Mouse (Mus musculus) midbrain, embryonic 11.5 days (tissue): ENCODE results near the gene Immp2l. TPM values are rescaled to one million over a fixed set of nuclear protein-coding genes. Genes with fewer than 3 reads are reported as not detected.

Source experiments
- ATAC-seq: fragments of 200-750 bp; cut with Nextera tagmentation; 2 replicates; pipeline ENCODE4 v1.8.0; 2017; ENCODE audit warnings: moderate TSS enrichment, moderate library complexity; ENCODE audit not compliant: low FRiP score
- DNase-seq: peaks from one replicate; pipeline ENCODE4 v3.0.0; 2015; ENCODE audit warnings: low spot score; ENCODE audit errors: missing footprints
- H3K27ac ChIP-seq: fragments of 300-500 bp; sonication (generic); 2 replicates; pipeline ENCODE4 v1.5.1; 2014; ENCODE audit warnings: low read depth, low read length
- H3K27me3 ChIP-seq: fragments of 300-500 bp; sonication (generic); 2 replicates; pipeline ENCODE4 v1.6.1; 2014; ENCODE audit warnings: mild to moderate bottlenecking, low read length, moderate library complexity, mixed read lengths; ENCODE audit not compliant: control insufficient read depth, insufficient read depth
- H3K36me3 ChIP-seq: fragments of 300-500 bp; sonication (generic); 2 replicates; pipeline ENCODE4 v1.6.1; 2014; ENCODE audit warnings: mild to moderate bottlenecking, low read length, moderate library complexity, mixed read lengths; ENCODE audit not compliant: control insufficient read depth, insufficient read depth
- H3K4me1 ChIP-seq: fragments of 300-500 bp; sonication (generic); 2 replicates; pipeline ENCODE4 v1.6.1; 2014; ENCODE audit warnings: low read length; ENCODE audit not compliant: control insufficient read depth, insufficient read depth
- H3K4me2 ChIP-seq: fragments of 300-500 bp; sonication (generic); 2 replicates; pipeline ENCODE4 v1.6.1; 2014; ENCODE audit warnings: mild to moderate bottlenecking, moderate library complexity
- H3K4me3 ChIP-seq: fragments of 300-500 bp; sonication (generic); 2 replicates; pipeline ENCODE4 v1.5.1; 2014; ENCODE audit warnings: low read depth, low read length
- H3K9ac ChIP-seq: fragments of 300-500 bp; sonication (generic); 2 replicates; pipeline ENCODE4 v1.6.1; 2014; ENCODE audit warnings: low read length
- H3K9me3 ChIP-seq: fragments of 300-500 bp; sonication (generic); 2 replicates; pipeline ENCODE4 v1.6.1; 2016; ENCODE audit warnings: low read length; ENCODE audit not compliant: control insufficient read depth
- WGBS: fragments of 180-500 bp; shearing (Covaris S2); extraction: QIAGEN DNeasy Blood & Tissue Kit; methylation state at CpG from one replicate; pipeline ENCODE4 v1.1.7; 2014; 5-methylcytosine and 5-hydroxymethylcytosine counted together
- polyA plus RNA-seq: library from polyadenylated mRNA; unstranded; fragments of >200 nt; fragmentation: Nextera tagmentation; extraction: Ambion mirVana; gene quantifications from 2 replicates; pipeline ENCODE4 v1.2.1, GENCODE M21; 2014

The Immp2l gene
- polyA plus RNA-seq, 1 experiment from 2014 or later = 9.1 TPM

DNA sequence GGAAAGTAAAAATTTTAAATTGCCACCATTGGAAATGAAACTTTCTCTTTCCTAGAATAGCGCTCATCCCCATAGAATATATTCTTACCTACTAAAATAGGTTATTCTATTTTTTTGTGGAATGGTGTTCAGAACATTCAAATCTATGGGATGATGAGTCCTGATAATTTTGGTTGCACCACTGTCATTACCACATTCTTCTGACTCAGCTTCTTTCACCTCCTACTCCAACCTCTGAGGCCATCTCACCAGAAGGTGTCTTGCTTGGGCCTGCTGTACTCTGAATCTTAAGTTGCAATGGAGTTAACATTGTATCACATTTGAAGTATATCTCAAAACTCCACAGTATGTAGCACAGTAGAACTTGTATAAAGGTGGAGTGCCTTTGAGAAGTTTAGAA, 224.4 kb downstream of the Immp2l start:
- Histone ChIP-seq H3K9me3 (no peaks in the 10 kb centered on the region), H3K27ac (no peak overlapping the region)
- ATAC-seq = no peak

DNA sequence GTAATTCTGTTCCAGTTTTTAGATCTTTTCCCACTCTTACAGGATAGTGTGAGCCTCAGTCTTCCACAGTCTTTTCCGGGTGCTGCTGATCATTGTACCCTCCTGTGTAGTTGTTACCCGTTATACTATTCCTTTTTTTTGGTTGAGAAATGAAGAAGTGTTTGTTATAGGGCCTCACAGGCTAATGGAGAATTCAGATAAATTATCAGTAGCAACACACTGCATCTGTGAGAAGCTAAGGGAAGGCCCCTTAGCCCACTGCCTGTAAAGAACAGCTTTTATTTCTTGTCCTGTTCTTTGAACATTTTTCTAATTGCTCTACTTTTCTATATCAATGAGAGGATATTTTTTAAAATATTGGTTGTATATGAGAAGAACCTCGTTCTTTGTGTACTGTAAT, 226.2 kb downstream of the Immp2l start:
- WGBS = 85% methylated on average over 3 of the region's 3 CpGs
- no peak for ATAC-seq

More for the DNA sequence above, 224.4 kb downstream of the Immp2l start:
- H3K27me3 ChIP-seq = no peaks in the 10 kb centered on the region
- no peak for DNase-seq
- H3K36me3 ChIP-seq = no peaks in the 10 kb centered on the region
- no peak overlapping the region for H3K4me2 ChIP-seq
- 100% methylated on average over 1 of the region's 1 CpGs for WGBS
- H3K4me3 ChIP-seq = no peak overlapping the region
- H3K9ac ChIP-seq = no peak overlapping the region
- H3K4me1 ChIP-seq = no peaks in the 10 kb centered on the region

DNA sequence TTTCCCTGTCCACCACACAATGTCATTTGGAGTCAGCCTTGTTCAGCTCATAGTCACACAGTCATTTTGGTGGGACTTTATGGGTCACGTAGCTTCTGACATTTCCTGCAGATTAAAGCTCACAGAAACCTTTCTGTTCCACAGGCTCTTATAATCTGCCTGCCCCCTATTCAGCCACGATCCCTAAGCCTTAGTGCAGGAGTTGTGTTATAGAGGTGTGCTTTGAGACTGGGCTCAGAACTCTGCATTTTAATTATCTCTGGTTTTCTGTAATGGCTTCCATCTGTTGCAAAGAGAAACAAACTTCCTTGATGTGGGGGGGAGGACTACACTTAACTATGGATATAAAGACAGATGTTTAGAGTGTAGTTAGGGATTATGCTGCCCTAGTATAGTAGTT, 234.0 kb downstream of the Immp2l start:
- Histone ChIP-seq H3K9ac (no peak overlapping the region), H3K4me1 (no peaks in the 10 kb centered on the region), H3K36me3 (no peaks in the 10 kb centered on the region), H3K4me2 (no peak overlapping the region), H3K4me3 (no peak overlapping the region), H3K9me3 (no peaks in the 10 kb centered on the region), H3K27me3 (no peaks in the 10 kb centered on the region), H3K27ac (no peak overlapping the region)
- WGBS = 32% methylated on average over 2 of the region's 2 CpGs
- ATAC-seq (no peak), DNase-seq (no peak)

More for the DNA sequence above, 226.2 kb downstream of the Immp2l start:
- Histone ChIP-seq H3K27ac (no peak overlapping the region), H3K36me3 (no peaks in the 10 kb centered on the region), H3K27me3 (no peaks in the 10 kb centered on the region), H3K9me3 (no peaks in the 10 kb centered on the region), H3K4me3 (no peak overlapping the region), H3K4me1 (no peaks in the 10 kb centered on the region), H3K4me2 (no peak overlapping the region), H3K9ac (no peak overlapping the region)
- no peak for DNase-seq

DNA sequence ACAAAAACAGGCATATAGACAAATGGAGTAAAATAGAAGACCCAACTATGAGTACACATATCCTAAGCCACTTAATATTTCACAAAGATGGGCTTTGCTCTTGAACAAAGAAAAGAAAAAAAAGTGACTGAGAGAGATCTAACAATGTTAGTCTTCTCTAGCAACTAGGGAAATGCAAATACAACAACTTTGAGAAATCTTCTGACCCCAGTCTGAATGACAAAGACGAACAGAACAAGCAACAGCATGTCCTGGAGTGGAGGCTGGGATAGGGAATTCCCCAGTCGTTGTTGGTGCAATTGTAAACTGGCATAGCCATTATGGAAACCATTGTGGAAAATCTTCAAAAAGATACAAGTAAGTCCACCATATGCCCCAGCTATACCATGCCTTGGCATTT, 235.7 kb downstream of the Immp2l start:
- no peak for DNase-seq
- Histone ChIP-seq H3K4me3 (no peak overlapping the region), H3K27me3 (no peaks in the 10 kb centered on the region), H3K36me3 (no peaks in the 10 kb centered on the region), H3K27ac (no peak overlapping the region), H3K9me3 (no peaks in the 10 kb centered on the region), H3K4me2 (no peak overlapping the region), H3K4me1 (no peaks in the 10 kb centered on the region), H3K9ac (no peak overlapping the region)
- no peak for ATAC-seq
- WGBS = 61% methylated on average over 2 of the region's 2 CpGs

DNA sequence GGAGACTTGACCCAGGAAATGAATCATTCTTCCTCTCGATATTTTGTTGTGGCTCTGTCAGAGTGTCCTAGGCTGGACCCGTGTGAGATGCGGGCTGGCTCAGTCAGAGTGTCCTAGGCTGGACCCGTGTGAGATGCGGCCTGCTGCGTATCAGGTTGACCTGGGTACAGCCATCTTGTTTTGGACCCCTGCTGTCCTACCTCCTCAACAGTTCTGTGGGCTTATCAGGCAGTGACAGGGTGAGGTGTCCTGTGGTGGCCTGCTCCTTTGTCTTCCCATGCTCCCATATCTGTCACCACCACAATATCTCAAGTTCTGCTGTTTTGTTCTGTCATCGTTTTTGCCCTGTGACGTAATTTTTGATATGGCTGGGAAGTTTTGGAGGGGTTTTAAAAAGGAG, 250.2 kb downstream of the Immp2l start:
- no peak overlapping the region for H3K9ac ChIP-seq
- WGBS = 91% methylated on average over 8 of the region's 8 CpGs

DNA sequence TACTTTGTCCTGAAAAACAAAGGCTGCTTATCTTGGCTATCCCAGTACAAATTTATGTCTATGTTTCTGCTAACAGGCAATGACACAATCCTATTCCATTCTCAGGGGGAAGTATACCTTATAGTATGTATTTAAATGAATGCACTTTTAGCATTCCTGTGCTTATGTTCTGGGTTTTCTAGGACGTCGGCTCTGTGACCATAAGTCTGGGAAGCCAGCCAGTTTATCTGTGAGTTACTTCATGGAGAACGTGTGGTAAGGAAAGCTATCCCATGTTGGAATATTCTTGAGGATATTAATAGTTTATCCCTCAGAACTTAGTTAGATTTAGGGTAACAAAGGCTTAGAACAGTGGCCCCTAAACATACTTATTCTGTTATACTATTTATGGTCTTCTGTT, 251.5 kb downstream of the Immp2l start:
- H3K27me3 ChIP-seq = no peaks in the 10 kb centered on the region
- H3K4me1 ChIP-seq = no peaks in the 10 kb centered on the region
- no peak overlapping the region for H3K9ac ChIP-seq
- H3K27ac ChIP-seq = no peak overlapping the region
- 67% methylated on average over 3 of the region's 3 CpGs for WGBS
- DNase-seq = peak; percentile 37
- H3K4me3 ChIP-seq = no peak overlapping the region
- no peaks in the 10 kb centered on the region for H3K36me3 ChIP-seq
- no peak overlapping the region for H3K4me2 ChIP-seq
- ATAC-seq = no peak
- H3K9me3 ChIP-seq = no peaks in the 10 kb centered on the region

More for the DNA sequence above, 250.2 kb downstream of the Immp2l start:
- no peak overlapping the region for H3K4me3 ChIP-seq
- no peaks in the 10 kb centered on the region for H3K9me3 ChIP-seq
- H3K27me3 ChIP-seq = no peaks in the 10 kb centered on the region
- no peak overlapping the region for H3K27ac ChIP-seq
- no peaks in the 10 kb centered on the region for H3K36me3 ChIP-seq
- DNase-seq (no peak), ATAC-seq (peak; percentile 42; the same call in 1 of the 2 replicates)
- no peaks in the 10 kb centered on the region for H3K4me1 ChIP-seq
- no peak overlapping the region for H3K4me2 ChIP-seq

DNA sequence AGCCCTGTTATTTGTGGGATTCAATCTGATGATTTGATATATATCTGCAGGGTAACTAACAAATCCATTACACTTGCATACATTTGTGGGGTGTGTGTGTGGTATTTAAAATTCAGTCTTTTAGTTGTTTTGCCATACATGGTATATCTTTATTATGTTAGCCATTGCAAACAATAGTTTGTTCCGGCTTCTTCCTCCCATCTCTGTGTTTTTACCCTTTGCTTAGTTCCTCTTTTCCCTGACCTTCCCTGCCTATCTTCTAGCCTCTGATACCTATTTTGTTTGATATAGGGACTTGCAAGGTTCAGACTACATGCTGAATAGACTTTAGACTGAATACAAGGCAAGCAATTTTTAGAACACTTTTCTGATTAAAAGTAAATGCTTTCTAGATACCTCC, 254.0 kb downstream of the Immp2l start:
- ATAC-seq (no peak), DNase-seq (no peak)
- H3K9me3 ChIP-seq = no peaks in the 10 kb centered on the region
- H3K9ac ChIP-seq = no peak overlapping the region
- no peak overlapping the region for H3K4me2 ChIP-seq
- no peaks in the 10 kb centered on the region for H3K27me3 ChIP-seq
- no peaks in the 10 kb centered on the region for H3K4me1 ChIP-seq
- H3K36me3 ChIP-seq = no peaks in the 10 kb centered on the region
- no peak overlapping the region for H3K27ac ChIP-seq
- WGBS = 97% methylated on average over 1 of the region's 1 CpGs
- H3K4me3 ChIP-seq = no peak overlapping the region

DNA sequence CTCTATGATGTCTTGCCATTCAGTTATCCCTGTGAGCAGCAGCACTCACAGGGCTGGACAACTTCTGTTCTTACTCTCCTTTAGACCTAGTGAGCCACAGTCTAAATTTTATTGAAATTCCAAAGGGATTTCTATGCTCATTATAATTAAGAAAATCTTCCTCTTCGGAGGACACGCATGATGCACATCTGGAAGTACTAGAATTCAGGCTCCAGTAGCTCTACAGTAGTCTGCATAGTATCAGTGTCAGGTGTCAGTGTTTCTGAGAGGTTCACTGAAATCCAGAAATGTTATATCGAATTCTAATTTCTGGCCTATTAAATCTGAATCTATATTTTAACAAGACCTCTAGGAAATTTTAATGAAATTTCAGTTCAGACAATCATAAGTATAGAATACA, 265.2 kb downstream of the Immp2l start:
- ATAC-seq (no peak), DNase-seq (no peak)
- Histone ChIP-seq H3K27me3 (no peaks in the 10 kb centered on the region), H3K27ac (no peak overlapping the region), H3K4me3 (no peak overlapping the region), H3K9me3 (no peaks in the 10 kb centered on the region), H3K4me1 (no peaks in the 10 kb centered on the region), H3K36me3 (no peaks in the 10 kb centered on the region), H3K9ac (no peak overlapping the region), H3K4me2 (no peak overlapping the region)
- WGBS = 89% methylated on average over 3 of the region's 3 CpGs

DNA sequence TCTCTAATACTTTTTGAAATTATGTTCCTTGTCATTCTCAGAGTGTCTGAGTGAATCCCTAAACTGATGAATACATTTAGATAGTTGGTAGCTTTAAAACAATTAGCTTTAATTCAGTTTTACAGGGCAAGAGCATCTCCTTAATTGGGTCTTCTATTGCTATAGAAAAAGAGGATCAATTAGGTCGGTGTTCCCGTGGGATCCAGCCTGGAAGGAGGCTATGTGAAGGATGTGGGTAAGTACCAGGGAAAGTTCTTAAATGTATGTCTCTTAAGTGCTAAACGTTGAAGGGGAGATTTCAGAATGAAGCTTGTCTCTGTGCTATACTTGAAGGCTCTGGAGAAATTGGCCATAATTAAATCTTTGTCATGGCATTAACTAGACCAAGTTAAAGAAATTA, 283.1 kb downstream of the Immp2l start:
- Histone ChIP-seq H3K9me3 (no peaks in the 10 kb centered on the region), H3K27ac (no peak overlapping the region), H3K36me3 (no peaks in the 10 kb centered on the region), H3K9ac (no peak overlapping the region), H3K4me1 (no peaks in the 10 kb centered on the region), H3K4me3 (no peak overlapping the region), H3K4me2 (no peak overlapping the region), H3K27me3 (no peaks in the 10 kb centered on the region)
- ATAC-seq (no peak), DNase-seq (peak; percentile 59)
- WGBS = 67% methylated on average over 3 of the region's 3 CpGs
